Mouse (Mus musculus) layer of hippocampus, postnatal 10 days (tissue): ENCODE data around the gene Gm4737. TPM values are rescaled to one million over a fixed set of nuclear protein-coding genes. Genes with fewer than 3 reads are reported as not detected.

Experiments
- total RNA-seq, 2 experiments: library from RNA; stranded (reverse); gene quantifications; 2 replicates each; pipeline ENCODE4 v1.2.3; 2021

The Gm4737 gene
- total RNA-seq, 2 experiments from 2014 or later, result 11.8 to 17.0 TPM

Other genes with a start within 250 kb of the Gm4737 start
- 1 to 10 TPM; 7.4 to 10.0 TPM for gene Phldb2, start 201.5 kb downstream of the Gm4737 start, total RNA-seq
- 10 to 100 TPM; 32.8 to 34.0 TPM for gene Plcxd2, start 144.9 kb downstream of the Gm4737 start, total RNA-seq
- gene Cd96, start 34.8 kb downstream of the Gm4737 start, total RNA-seq, result not detected